Mouse (Mus musculus): Measurements from ENCODE around the gene Itga6. TPM values are rescaled to one million over a fixed set of nuclear protein-coding genes. Genes with fewer than 3 reads are reported as not detected.
"Not testable (repeated sequence)": the region's sequence is repeated elsewhere in the genome, so short reads cannot be mapped to it uniquely, and the experiment has no call there.

The Itga6 gene
- total RNA-seq, 1 experiment from 2014 or later, result 20.6 TPM

GRCm38 (mm10) chr2:71905154-71905553, 159.7 kb downstream of the Itga6 start:
- no peak for ATAC-seq (replicated peaks; ENCODE audit: insufficient number of reproducible peaks, low FRiP score, low TSS enrichment, poor library complexity, severe bottlenecking)

GRCm38 (mm10) chr2:71906356-71906755, 160.9 kb downstream of the Itga6 start:
- ATAC-seq (replicated peaks; ENCODE audit: insufficient number of reproducible peaks, low FRiP score, low TSS enrichment, poor library complexity, severe bottlenecking), result not testable (repeated sequence)

Other genes with a start within 250 kb of the Itga6 start
- not detected in 3 replicates for gene Dlx1, start 217.5 kb upstream of the Itga6 start, total RNA-seq (2017)
- 0.53 TPM in 1 of 3 replicates, not detected in the others for gene Dlx2, start 198.9 kb upstream of the Itga6 start, total RNA-seq (2017)
- gene Pdk1, start 127.6 kb downstream of the Itga6 start, total RNA-seq (2017), result 13.6 to 21.8 TPM (median 21.5 TPM) in 3 replicates
- 2.1 to 4.4 TPM (median 3.8 TPM) in 3 replicates for gene Rapgef4, start 235.6 kb downstream of the Itga6 start, total RNA-seq (2017)